Mouse (Mus musculus) ovary, postnatal 36 days (tissue): ENCODE measurements around the gene Olfr1393.
A peak's percentile ranks its signal among the peaks of the same experiment; 100 is the strongest.
"Not testable (repeated sequence)": the region's sequence is repeated elsewhere in the genome, so short reads cannot be mapped to it uniquely, and the experiment has no call there.

Experiments
- DNase-seq: peaks from one replicate; pipeline ENCODE4 v3.0.0; 2022; ENCODE audit warnings: low spot score, mixed read lengths

Olfr1393 gene

DNA sequence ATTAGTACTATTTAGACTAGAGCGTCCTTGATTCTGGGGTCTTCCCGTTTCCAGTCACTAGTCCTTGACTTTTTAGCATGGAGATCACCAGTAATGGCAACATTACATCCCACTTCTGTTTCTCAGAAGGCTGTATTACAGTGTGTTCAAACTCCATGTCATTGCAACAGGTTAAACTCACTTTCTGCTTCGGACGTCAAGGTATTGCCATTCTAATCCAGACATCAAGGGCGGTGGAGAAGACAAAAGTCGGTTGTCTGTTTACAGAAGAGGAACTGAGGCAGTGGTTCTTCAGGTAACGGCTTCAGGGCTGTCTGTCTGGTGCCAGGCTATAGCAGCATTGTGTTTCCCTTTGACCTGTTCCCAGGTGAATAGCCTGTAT is 26.7 kb upstream of the Olfr1393 start:
- no peak for DNase-seq

DNA sequence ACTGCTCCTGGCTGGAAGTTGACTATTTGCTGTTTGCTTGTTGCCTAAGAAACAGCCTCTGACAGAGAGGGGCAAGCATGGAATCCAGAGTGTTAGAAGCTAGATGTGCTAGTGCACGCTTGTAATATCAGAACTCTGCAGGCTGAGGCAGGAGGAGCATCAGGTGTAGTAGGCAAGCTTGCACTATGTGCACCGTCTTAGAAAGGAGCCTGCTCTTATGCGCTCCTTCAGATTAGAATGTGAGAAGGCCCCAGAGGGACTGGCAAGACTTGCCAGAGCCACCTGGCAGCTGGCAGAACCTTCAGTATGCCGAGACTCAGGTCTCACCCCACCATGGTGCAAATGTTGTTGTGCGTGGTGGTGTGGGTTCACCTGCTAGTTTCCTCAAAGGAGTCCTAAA is 26.1 kb upstream of the Olfr1393 start:
- DNase-seq, result no peak

DNA sequence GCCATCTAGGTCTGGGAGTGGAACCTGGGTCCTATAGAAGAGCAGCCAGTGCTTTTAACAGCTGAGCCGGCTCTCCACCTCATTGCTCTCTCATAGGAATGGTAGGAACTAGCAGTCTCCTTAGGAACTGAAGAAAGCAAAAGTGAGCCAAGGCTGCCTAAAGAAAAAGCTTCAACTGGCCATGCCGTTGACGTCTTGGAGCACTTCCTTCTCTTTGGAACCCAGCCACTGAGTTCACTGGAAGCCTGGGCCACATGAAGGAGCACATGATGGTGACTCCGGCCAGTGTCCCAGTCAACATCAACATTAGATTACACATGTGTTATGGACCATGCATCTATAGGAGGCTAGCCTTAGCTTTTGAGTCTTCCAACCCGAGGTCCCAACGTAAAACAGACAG is 25.1 kb upstream of the Olfr1393 start:
- no peak for DNase-seq

DNA sequence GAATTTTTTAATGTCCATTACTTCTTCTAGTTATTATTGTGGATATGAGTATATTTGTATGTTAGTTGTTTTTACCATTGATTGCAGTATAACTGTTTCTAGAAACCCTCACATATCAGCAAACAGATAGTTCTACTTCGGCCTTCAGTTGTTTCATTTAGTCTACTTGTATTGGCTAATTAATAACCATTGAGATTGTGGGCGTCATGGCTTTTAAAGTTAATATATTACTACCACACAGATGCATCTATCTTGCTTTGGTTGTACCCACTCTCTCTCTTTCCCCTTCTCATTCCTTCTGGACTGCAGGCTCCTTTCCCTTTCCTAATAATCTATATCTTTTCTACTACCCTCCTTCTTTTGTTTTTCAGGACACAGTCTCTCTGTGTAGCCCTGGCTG is 18.8 kb upstream of the Olfr1393 start:
- DNase-seq, result no peak

DNA sequence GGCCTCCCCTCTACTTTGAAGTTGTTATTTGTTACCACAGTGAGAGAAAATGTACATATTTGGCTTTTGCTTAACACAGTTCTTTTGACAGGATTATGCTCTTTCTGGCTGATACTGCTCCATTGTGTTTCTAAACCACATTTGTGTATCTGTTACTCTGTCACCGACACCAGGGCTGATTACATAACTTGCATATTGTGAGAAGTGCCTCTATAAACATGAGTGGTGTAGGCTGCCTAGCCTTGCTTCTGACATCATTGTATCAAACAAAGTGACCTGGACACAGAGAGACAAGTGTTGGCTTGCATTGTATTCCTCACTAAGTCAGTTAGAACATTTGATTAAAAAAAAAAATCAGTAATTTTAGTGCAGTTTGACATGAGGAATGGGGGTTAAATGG is 18.3 kb upstream of the Olfr1393 start:
- no peak for DNase-seq

DNA sequence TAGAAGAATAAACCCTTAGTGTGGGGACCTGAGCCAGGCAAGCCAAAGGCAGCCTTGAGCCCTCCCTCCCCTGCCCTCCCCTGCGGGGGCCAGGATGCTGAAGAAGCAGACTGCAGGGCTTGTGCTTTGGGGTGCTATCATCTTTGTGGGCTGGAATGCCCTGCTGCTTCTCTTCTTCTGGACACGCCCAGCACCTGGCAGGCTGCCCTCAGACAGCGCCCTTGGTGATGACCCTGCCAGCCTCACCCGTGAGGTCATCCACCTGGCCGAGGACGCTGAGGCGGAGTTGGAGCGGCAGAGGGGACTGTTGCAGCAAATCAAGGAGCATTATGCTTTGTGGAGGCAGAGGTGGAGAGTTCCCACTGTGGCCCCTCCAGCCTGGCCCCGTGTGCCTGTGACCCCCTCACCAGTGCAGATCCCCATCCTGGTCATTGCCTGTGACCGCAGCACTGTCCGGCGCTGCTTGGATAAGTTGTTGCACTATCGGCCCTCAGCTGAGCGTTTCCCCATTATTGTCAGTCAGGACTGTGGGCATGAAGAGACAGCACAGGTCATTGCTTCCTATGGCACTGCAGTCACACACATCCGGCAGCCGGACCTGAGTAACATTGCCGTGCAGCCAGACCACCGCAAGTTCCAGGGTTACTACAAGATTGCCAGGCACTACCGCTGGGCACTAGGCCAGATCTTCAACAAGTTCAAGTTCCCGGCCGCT is 17.3 kb upstream of the Olfr1393 start:
- peak; percentile 78 for DNase-seq

DNA sequence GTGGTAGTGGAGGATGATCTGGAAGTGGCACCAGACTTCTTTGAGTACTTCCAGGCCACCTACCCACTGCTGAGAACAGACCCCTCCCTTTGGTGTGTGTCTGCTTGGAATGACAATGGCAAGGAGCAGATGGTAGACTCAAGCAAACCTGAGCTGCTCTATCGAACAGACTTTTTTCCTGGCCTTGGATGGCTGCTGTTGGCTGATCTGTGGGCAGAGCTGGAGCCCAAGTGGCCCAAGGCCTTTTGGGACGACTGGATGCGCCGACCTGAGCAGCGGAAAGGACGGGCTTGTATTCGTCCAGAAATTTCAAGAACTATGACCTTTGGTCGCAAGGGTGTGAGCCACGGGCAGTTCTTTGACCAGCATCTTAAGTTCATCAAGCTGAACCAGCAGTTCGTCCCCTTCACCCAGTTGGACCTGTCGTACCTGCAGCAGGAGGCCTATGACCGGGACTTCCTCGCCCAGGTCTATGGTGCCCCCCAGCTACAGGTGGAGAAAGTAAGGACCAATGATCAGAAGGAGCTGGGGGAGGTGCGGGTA is 16.7 kb upstream of the Olfr1393 start:
- DNase-seq, result no peak

DNA sequence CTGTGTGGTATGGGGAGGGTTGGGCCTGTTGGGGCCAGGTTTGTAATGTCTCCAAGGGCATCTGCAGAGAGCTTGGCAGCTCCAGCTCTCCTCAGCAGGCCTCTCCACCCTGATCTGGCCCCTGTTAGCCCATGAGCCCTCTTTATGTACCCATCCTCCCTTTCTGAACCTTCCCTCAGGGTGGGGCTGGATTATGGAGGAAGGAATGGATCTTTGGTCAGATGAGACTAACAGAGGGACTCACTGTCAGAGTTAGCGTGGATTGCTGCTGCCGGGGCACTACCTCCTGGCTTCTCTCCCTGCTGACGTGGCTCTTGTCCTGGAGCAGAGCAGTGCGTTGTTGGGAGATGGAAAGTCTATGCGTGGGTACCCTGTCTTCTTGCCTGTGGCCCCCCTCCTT is 15.8 kb upstream of the Olfr1393 start:
- DNase-seq, result no peak

DNA sequence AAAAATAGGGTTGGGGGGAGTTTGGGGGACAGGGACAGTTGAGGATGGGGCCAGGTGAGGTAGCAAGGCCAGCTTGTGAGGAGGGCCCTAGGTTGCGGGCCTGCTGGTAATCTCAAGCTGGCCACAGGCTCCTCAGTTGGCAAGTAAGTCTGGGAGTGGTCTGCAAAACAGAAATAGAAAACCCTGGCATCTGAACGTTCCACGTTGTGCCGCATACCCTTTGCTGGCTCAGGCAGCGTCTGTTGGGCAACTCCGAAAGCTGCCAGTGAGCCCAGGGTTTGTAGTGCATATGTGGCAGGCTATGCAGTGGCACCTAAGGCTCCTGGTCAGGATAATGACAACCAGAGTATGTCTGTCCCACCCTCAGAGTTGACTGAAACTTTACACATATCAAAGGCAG is 15.0 kb upstream of the Olfr1393 start:
- DNase-seq, result no peak

DNA sequence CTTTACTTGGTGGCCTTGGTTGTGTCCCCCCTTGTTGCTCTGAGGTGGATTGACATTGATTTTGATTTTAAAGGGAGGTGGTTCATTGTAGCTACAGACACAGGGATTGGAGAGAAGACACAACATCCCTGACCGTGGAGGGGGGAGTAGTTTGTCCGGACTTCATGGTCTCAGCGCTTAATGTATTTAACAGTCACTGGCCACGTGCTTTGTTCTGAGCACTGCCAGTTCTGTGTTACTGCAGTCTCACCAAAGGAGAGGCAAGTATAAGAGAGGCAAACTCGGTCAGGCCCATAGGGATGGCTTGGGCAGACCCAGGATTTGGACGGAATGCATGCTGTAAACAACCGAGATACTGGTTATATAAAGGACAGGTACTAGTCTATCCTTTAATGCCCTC is 14.0 kb upstream of the Olfr1393 start:
- no peak for DNase-seq

DNA sequence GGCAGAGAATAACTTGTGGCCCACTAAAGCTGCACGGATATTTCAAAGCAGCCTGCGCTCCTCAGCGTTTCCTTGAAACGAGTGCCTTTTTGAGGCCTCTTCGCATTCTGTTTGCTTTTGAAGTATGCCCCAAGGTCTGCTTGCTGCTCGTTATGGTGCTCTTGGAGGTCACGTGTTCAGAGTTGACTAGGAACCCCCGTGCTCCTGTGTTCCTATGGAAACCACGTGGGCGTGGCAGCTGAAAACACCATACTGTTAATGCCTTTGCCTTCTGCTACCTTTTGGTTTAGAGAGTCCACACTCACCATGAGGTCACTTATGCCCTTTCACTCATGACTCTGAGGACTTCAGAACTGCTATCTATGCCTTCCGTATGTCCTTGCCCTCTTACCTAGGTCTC is 13.5 kb upstream of the Olfr1393 start:
- DNase-seq, result no peak

DNA sequence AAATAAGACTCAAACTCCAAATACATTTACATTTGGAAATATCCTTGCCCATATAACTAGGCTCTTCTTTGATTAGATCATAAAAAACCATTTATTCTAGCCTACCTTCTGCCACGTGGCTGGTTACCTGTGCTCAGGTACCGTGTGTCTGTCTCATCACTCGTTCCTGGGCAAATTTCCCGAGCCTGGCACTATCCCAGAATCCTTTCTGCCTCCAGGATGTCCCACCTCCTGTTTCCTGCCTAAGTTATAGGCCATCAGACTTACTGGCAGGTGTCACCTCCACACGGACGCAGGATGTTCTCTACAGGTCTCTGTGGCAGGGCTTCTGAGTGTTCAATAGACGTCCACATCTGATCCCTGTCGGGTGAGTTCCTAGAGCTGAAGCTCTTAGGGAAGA is 13.0 kb upstream of the Olfr1393 start:
- no peak for DNase-seq

DNA sequence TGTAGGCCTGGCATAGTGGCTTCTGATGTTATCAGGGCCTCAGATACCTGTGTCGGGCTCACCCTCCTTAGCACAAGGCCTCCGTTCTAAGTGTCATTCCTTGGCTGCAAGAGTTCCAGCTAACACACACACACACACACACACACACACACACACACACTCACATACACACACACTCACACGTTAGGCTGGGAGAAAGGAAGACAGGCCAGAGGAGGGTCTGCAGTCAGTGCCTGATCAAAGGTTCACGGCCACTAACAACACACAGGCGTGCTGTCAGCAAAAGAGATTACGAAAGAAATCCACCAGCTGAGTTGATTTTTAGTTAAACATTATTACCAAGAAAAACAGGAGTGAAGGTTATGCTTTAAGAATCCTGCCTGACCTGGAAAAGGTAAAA is 11.4 kb upstream of the Olfr1393 start:
- DNase-seq, result no peak

DNA sequence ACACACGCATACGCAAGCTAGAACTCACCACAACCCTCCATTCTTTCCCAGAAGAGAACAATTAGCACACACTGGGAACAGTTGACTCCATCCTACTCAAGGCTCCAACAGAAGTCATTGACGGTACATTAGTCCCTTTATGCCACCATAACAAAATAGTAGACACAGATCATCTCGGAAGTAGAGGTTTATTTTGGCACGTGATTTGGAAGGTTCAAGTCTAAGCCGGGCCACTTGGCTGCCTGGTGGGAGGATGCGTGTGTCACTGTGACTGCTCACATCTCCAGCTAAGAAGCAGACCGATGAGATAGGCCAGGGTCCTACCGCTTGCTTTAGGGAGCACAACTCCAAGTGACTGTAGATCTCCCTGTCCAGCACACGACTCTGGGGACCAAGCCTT is 10.8 kb upstream of the Olfr1393 start:
- no peak for DNase-seq

DNA sequence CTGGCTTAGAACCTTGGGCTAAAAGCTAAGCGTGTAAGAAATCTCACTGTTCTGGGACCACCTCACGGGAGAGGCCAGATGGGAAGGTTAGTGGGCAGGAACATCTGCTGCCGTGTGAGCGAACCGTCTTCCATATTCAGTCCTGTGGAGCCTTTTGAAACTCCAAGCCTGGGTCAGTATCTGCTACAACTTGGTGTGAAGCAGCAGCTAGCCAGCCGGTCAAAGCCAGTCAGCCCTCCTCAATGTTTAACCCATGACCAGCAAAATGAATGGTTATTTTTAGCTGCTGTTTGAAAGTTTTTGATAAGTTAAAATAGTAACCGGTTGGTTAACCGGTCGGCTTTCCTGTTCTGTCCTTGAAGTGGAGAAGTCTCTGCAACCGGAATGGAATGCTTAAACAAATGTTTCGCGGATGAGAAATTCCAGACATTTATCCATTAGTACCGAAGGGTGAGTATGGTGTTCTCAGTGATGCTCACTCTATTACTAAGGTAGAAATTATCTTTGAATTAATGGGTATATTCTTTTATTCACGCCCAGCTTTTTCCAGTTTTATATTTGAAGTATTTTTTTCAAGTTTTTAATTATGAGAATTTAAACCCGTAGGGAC is 10.0 kb upstream of the Olfr1393 start:
- DNase-seq, result no peak

DNA sequence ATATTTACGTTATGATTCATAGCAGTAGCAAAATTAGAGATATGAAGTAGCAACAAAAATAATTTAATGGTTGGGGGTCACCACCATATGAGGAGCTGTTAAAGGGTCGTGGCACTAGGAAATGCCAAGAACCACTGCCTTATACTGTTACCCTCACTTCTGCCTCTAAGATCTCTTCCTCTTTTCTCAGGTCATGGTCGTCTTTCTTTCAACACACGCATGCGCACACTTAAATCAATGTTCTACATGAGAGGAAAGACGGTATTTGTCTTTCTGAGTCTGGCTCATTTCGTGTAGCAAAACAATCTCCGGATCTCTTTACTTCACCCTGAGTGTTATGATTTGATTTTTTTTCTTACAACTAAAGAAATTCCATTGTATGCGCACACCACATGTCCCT is 8.3 kb upstream of the Olfr1393 start:
- no peak for DNase-seq

DNA sequence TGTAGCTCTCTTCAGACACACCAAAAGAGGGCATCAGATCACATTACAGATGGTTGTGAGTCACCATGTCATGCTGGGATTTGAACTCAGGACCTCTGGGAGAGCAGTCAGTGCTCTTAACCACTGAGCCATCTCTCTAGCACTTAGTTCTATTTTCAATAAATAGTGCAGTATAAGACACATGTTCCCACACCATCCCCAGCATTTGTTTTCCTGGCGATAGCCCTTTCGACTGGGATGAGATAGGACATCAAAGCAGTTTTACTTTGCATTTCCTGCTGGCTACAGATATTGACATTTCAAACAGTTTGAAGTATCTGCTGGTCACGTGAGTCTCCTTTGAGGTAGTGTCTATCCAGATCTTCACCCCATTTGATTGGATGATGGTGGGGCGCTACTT is 7.7 kb upstream of the Olfr1393 start:
- no peak for DNase-seq

DNA sequence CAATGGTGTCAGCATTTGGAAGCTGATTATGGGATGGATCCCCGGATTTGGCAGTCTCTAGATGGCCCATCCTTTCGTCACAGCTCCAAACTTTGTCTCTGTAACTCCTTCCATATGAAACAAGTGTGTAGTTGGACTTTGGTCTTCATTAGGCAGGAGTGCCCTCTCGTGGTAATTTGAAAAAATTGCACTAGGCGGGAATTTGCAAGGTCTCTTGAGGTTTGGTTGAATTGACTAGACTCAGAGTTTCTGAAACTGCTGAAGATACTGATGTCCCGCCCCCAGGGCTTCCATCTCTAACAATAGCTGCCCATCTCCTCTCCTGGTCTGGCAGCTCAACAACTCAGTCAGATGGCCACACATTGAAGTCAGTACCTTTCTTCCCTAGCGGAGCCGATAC is 6.8 kb upstream of the Olfr1393 start:
- DNase-seq, result no peak

DNA sequence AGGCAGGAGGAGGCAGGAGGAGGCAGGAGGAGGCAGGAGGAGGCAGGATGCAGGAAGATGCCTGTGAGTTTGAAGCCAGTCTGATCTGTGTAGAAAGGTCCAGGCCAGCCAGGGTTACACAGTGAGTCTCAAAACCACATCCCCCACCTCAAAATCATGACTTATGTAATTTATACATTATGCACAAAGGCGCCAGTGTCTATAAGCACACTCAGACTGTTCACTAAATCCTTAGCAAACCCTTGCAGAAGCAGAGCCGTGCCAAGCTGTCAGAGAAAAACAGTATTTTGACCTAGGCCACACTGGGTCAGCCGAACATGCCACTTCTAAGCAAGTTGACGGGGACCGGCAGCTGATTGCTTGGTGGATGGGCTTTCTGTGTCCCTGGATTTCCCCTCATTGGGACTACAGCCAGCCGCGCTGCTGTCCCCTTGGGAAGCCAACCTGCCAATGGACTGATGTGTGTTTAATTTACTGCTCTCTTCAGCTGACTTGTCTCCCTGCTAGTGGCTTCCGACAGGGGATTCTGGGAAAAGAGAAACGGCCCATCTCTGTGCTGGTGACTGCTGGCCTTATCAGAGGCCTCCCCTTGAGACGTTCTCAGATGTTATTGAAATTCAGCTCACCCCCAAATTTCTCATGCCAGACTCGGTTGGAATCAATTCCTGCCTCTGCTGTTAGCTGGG is 4.1 kb upstream of the Olfr1393 start:
- DNase-seq, result no peak

DNA sequence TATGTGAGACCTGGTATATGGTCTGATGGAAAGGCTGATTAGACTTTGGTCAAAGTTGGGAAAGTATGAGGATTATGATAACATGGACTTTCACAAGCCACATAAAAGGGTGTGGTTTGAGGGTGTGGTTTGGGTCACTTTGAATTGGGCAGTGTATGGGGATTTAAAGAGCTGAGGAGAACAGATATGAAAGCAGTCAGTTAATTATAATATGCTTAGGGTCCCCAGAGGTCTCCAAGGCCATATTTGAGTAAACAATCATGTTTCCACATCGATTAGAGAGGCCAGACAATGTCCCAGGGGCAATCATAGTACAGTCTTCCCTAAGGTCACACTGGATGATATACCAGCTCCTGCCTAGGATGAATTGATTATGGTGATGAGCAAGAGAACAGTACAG is 6.9 kb downstream of the Olfr1393 start, which contains the start of gene Olfr1392:
Gene Olfr1392, plus strand, starts transcription at position 301 of the 400 bp plus-strand sequence.
- DNase-seq, result not testable (repeated sequence)

DNA sequence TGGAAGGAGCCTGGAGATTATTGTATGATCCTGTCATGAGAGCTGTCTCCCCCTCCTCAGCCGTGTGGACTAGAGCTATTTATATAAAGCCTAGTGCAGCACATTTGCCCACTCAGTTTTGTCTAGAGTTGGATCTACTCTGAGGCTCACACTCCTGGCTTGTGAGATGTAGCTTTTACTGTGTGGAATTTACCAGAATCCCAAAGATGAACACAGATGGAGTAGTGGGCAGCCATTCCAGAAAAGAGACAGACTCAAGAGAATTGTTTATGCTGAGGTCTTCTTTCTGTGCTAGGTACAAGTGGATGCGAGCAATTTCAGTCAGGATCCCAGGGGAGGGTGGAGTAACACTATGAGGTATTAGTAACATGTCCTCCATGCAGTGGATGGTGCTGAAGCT is 9.1 kb downstream of the Olfr1393 start:
- no peak for DNase-seq

DNA sequence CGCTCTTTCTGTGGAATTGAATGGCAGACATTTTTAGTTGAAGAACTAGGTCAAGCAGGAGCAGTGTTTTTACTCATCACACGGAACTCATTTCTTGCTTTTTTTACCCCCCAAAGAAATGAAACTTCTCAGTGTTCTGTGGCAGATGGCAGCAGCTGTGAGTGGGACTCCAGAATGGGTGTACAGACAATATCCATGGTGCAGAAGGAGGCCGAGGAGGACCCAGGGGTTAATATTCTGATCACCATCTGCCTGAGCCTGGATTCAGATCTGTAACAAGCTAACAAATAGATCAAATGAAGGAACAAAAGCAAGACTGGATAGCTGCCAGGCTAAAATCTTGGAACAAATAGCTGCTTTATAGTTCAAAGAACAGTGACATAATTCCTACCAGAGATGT is 14.7 kb downstream of the Olfr1393 start:
- DNase-seq, result no peak

DNA sequence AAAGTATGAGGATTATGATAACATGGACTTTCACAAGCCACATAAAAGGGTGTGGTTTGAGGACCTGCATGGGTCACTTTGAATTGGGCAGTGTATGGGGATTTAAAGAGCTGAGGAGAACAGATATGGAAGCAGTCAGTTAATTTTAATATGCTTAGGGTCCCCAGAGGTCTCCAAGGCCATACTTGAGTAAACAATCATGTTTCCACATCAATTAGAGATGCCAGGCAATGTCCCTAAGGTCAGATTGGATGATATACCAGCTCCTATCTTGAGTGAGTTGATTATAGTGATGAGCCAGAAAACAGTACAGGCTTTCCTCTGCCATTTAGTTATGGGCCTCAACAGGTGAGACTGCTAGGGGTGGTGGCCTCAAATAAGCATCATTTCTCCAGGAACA is 26.3 kb downstream of the Olfr1393 start, which contains the start of gene Olfr10:
Gene Olfr10, plus strand, starts transcription at position 301 of the 400 bp plus-strand sequence.
- no peak for DNase-seq
